8 mouse cellular contexts compared by ENCODE assay signal in genomic region chr14:27096779-27097178, GRCm38 (mm10). TPM values are rescaled to one million over a fixed set of nuclear protein-coding genes. Genes with fewer than 3 reads are reported as not detected.
A peak's percentile ranks its signal among the peaks of the same experiment; 100 is the strongest.
DNase-seq lines count a peak whose midpoint lies in the region; ATAC-seq and TF ChIP-seq lines count a peak whose summit lies in the region.

No protein-coding gene starts in this region.

- DNase-seq in ovary, adult 18-20 months (ENCODE audit: low spot score), result peak; percentile 48
- no peak for DNase-seq in ovary, postnatal 10 days (ENCODE audit: low spot score)
- peak; percentile 29 for DNase-seq in c-Kit-positive CD71-positive TER-119-negative erythroid progenitor cells, embryonic 14.5 days (ENCODE audit: low read depth)
- DNase-seq in hindbrain, postnatal 0 days (ENCODE audit: low spot score), result peak; percentile 93
- peak; percentile 46 to 58 for DNase-seq in layer of hippocampus, postnatal 25 days (ENCODE audit: extremely low spot score in 1 of 2, low spot score in 1 of 2)
- DNase-seq in lung, postnatal 36 days, result peak; percentile 88
- DNase-seq in right cerebral cortex, adult 2 months (ENCODE audit: low spot score in 2 of 2), result peak; percentile 81

- no peak overlapping the region for H3K4me3 ChIP-seq in hindbrain, postnatal 0 days (ENCODE audit: low read length)

- TF ChIP-seq CTCF in hindbrain, postnatal 0 days (IDR thresholded peaks at IDR 0.05; ENCODE audit: low read depth), result peak; percentile 94

- 3% methylated on average over 3 of the region's 3 CpGs for WGBS in hindbrain, postnatal 0 days

- H3K9ac ChIP-seq in hindbrain, postnatal 0 days (replicated peaks; ENCODE audit: low read length), result no peak overlapping the region

- no peaks in the 10 kb centered on the region for H3K9me3 ChIP-seq in hindbrain, postnatal 0 days (ENCODE audit: low read length)

- no peaks in the 10 kb centered on the region for H3K27me3 ChIP-seq in hindbrain, postnatal 0 days (ENCODE audit: insufficient read depth, low read length)

- no peaks in the 10 kb centered on the region for H3K4me1 ChIP-seq in hindbrain, postnatal 0 days (ENCODE audit: insufficient read depth, low read length)

- peaks cover 8% of the 10 kb centered on the region; the same call in 1 of the 2 replicates for H3K36me3 ChIP-seq in hindbrain, postnatal 0 days (ENCODE audit: insufficient read depth, low read length)

- 0 out of 2 replicates have a peak, but pooled peaks have one; percentile 33 for ATAC-seq in frontal cortex, adult (ENCODE audit: low TSS enrichment)
- ATAC-seq in hindbrain, postnatal 0 days, result peak; percentile 76

- no peak overlapping the region for H3K27ac ChIP-seq in hindbrain, postnatal 0 days

- H3K4me2 ChIP-seq in hindbrain, postnatal 0 days (ENCODE audit: low read depth, low read length), result no peak overlapping the region

RNA-seq across cellular contexts. Expression of gene Arhgef3, which starts 17.9 kb away (rescaled TPM):
- 19.8 and 21.9 TPM in 2 replicates for total RNA-seq in hindbrain, postnatal 0 days (2014; rRNA removed)
- polyA plus RNA-seq in hindbrain, postnatal 0 days (2015; fragmentation: Nextera tagmentation; extraction: Ambion mirVana), result 16.8 and 17.7 TPM in 2 replicates
- 10 to 100 TPM; 61.4 to 77.2 TPM for total RNA-seq in layer of hippocampus, postnatal 25 days (2021)

RNA-seq across cellular contexts. Expression of gene Il17rd, which starts 58.0 kb away (rescaled TPM):
- total RNA-seq in hindbrain, postnatal 0 days (2014; rRNA removed), result 10.6 and 16.1 TPM in 2 replicates
- 2.8 and 3.1 TPM in 2 replicates for polyA plus RNA-seq in hindbrain, postnatal 0 days (2015; fragmentation: Nextera tagmentation; extraction: Ambion mirVana)
- 1 to 10 TPM; 3.1 to 3.9 TPM for total RNA-seq in layer of hippocampus, postnatal 25 days (2021)
